Mouse (Mus musculus) Patski (cell line): ENCODE data around the gene Pccb. TPM values are rescaled to one million over a fixed set of nuclear protein-coding genes. Genes with fewer than 3 reads are reported as not detected.

Source experiments
- ATAC-seq: fragments of 100-300 bp; one replicate; pipeline ENCODE4 v1.8.0; 2021
- CTCF ChIA-PET: fragments of 350-600 bp; sonication (Branson Sonifier 250); formaldehyde crosslinking; loops from one replicate; lab custom pipeline; 2022; ENCODE audit warnings: inconsistent platforms; lab: Charles Lee
- POLR2A ChIA-PET: fragments of 350-600 bp; sonication (Branson Sonifier 250); formaldehyde crosslinking; loops from one replicate; lab custom pipeline; 2022; ENCODE audit warnings: antibody characterized with exemption, inconsistent platforms; lab: Charles Lee
- DNase-seq: peaks from one replicate; pipeline ENCODE4 v3.0.0-alpha.2; 2011; ENCODE audit warnings: low read depth, low spot score
- H3K27me3 ChIP-seq: fragments of 371-371 bp; one replicate; pipeline ENCODE4 v1.5.1; 2021
- CTCF ChIP-seq: fragments of 100-300 bp; IDR thresholded peaks from one replicate; pipeline ENCODE4 v1.5.1; 2021
- in situ Hi-C: fragments of 300-500 bp; cut with MboI; formaldehyde crosslinking; loops from 3 replicates; pipeline ENCODE4 v1.11.1; 2018; ENCODE audit warnings: low pct_unique_long_range_greater_than_20kb, mixed read lengths
- polyA plus RNA-seq: library from polyadenylated mRNA; unstranded; gene quantifications from one replicate; pipeline ENCODE4 v1.2.3, GENCODE M21; 2021

The Pccb gene
- polyA plus RNA-seq = 70.8 TPM

GRCm38 (mm10) chr9:101034448-101035098 is at the start of gene Pccb:
TSS of gene Pccb (minus strand) at chr9:101034898.
- peak; percentile 42 for TF ChIP-seq CTCF
- peak; percentile 93 for ATAC-seq
- in situ Hi-C loops = loop anchor here (10.0 kb wide), 1 partner anchor 230 kb away; no protein-coding TSS in a partner anchor
- CTCF ChIA-PET = interaction anchor here (0.7 to 1.0 kb wide), 2 partner anchors 9 to 10 kb away, joined by 3 read pairs; no protein-coding TSS in a partner anchor
- peak; percentile 81 for DNase-seq
- POLR2A ChIA-PET = interaction anchor here (0.7 to 1.5 kb wide), 4 partner anchors 11 to 74 kb away, joined by 3 to 7 read pairs (median 5); partner anchors contain the start of gene Msl2
- no peaks in the 10 kb centered on the region for H3K27me3 ChIP-seq

GRCm38 (mm10) chr9:101083728-101084127 is 49.0 kb upstream of the Pccb start:
- ChIA-PET CTCF (interaction anchor here (1.2 to 1.6 kb wide), 2 partner anchors 9 to 14 kb away, joined by 3 to 6 read pairs; no protein-coding TSS in a partner anchor), POLR2A (interaction anchor here (0.7 kb wide), 1 partner anchor 110 kb away, joined by 3 read pairs; no protein-coding TSS in a partner anchor)
- no peaks in the 10 kb centered on the region for H3K27me3 ChIP-seq
- no peak for TF ChIP-seq CTCF
- in situ Hi-C loops = no loop called here
- DNase-seq = no peak
- no peak for ATAC-seq

GRCm38 (mm10) chr9:101080046-101080685 is 45.5 kb upstream of the Pccb start:
- in situ Hi-C loops = no loop called here
- peak; percentile 25 for TF ChIP-seq CTCF
- ChIA-PET POLR2A (interaction anchor here (0.6 kb wide), 1 partner anchor 46 kb away, joined by 3 read pairs; no protein-coding TSS in a partner anchor), CTCF (interaction anchor here (0.5 to 3.7 kb wide), 4 partner anchors 14 to 22 kb away, joined by 3 to 12 read pairs (median 4); no protein-coding TSS in a partner anchor)
- ATAC-seq (no peak), DNase-seq (no peak)
- no peaks in the 10 kb centered on the region for H3K27me3 ChIP-seq

- ATAC-seq (no peak), DNase-seq (no peak)
- POLR2A ChIA-PET = no interaction called here
- H3K27me3 ChIP-seq = no peaks in the 10 kb centered on the region
- CTCF ChIA-PET = interaction anchor here (0.7 to 3.7 kb wide), 2 partner anchors 15 to 18 kb away, joined by 3 to 12 read pairs; no protein-coding TSS in a partner anchor
- in situ Hi-C loops = no loop called here
- no peak for TF ChIP-seq CTCF
Measured at GRCm38 (mm10) chr9:101078579-101078978, 43.9 kb upstream of the Pccb start.

- ChIA-PET CTCF (interaction anchor here (3.7 kb wide), 1 partner anchor 19 kb away, joined by 12 read pairs; no protein-coding TSS in a partner anchor), POLR2A (no interaction called here)
- in situ Hi-C loops = no loop called here
- DNase-seq = no peak
- ATAC-seq = no peak
- TF ChIP-seq CTCF = no peak
- H3K27me3 ChIP-seq = no peaks in the 10 kb centered on the region
Measured at GRCm38 (mm10) chr9:101077486-101077885, 42.8 kb upstream of the Pccb start.

GRCm38 (mm10) chr9:101076095-101076875 is 41.6 kb upstream of the Pccb start:
- POLR2A ChIA-PET = no interaction called here
- no peak for TF ChIP-seq CTCF
- in situ Hi-C loops = no loop called here

GRCm38 (mm10) chr9:101075694-101076093 is 41.0 kb upstream of the Pccb start:
- CTCF ChIA-PET = interaction anchor here (0.8 kb wide), 1 partner anchor 32 kb away, joined by 3 read pairs; no protein-coding TSS in a partner anchor
- no peak for DNase-seq

More at GRCm38 (mm10) chr9:101076095-101076875, 41.6 kb upstream of the Pccb start:
- H3K27me3 ChIP-seq = no peaks in the 10 kb centered on the region
- CTCF ChIA-PET = interaction anchor here (0.8 to 1.1 kb wide), 2 partner anchors 18 to 32 kb away, joined by 3 to 4 read pairs; no protein-coding TSS in a partner anchor
- DNase-seq = no peak
- no peak for ATAC-seq

GRCm38 (mm10) chr9:101075091-101075581 is 40.4 kb upstream of the Pccb start:
- DNase-seq (no peak), ATAC-seq (no peak)
- TF ChIP-seq CTCF = no peak
- POLR2A ChIA-PET = interaction anchor here (0.5 kb wide), 1 partner anchor 36 kb away, joined by 5 read pairs; no protein-coding TSS in a partner anchor
- H3K27me3 ChIP-seq = no peaks in the 10 kb centered on the region
- in situ Hi-C loops = no loop called here
- CTCF ChIA-PET = no interaction called here

More at GRCm38 (mm10) chr9:101075694-101076093, 41.0 kb upstream of the Pccb start:
- POLR2A ChIA-PET = no interaction called here
- H3K27me3 ChIP-seq = no peaks in the 10 kb centered on the region
- TF ChIP-seq CTCF = no peak
- ATAC-seq = no peak
- in situ Hi-C loops = no loop called here

- in situ Hi-C loops = no loop called here
- DNase-seq (no peak), ATAC-seq (peak; percentile 40)
- no peak for TF ChIP-seq CTCF
- CTCF ChIA-PET = no interaction called here
- H3K27me3 ChIP-seq = no peaks in the 10 kb centered on the region
- POLR2A ChIA-PET = interaction anchor here (0.5 to 1.0 kb wide), 2 partner anchors 36 to 39 kb away, joined by 5 read pairs; partner anchors contain the start of gene Pccb
Measured at GRCm38 (mm10) chr9:101074332-101075021, 39.8 kb upstream of the Pccb start.
